Mouse (Mus musculus) induced T-regulatory cell, adult 2 months (primary cell): ENCODE measurements around the gene Resp18.

ENCODE experiments used
- DNase-seq: peaks from one replicate; pipeline ENCODE4 v3.0.0-alpha.2; 2012; ENCODE audit warnings: low read depth

The Resp18 gene

GRCm38 (mm10) chr1:75277195-75278188, 723 bp downstream of the Resp18 start:
- peak; percentile 42 for DNase-seq

- DNase-seq: no peak
Measured at GRCm38 (mm10) chr1:75264091-75264880, 13.9 kb downstream of the Resp18 start, which contains the start of gene Ptprn. Ptprn (minus strand) TSS chr1:75264502.

GRCm38 (mm10) chr1:75262969-75263951, 15.0 kb downstream of the Resp18 start:
- DNase-seq: peak; percentile 72

- DNase-seq: no peak
Measured at GRCm38 (mm10) chr1:75261278-75261677, 16.9 kb downstream of the Resp18 start.

GRCm38 (mm10) chr1:75255516-75256046, 22.6 kb downstream of the Resp18 start:
- DNase-seq: no peak

- DNase-seq: no peak
Measured at GRCm38 (mm10) chr1:75254625-75255013, 23.6 kb downstream of the Resp18 start.

GRCm38 (mm10) chr1:75253849-75254624, 24.2 kb downstream of the Resp18 start:
- DNase-seq: peak; percentile 91

- DNase-seq: no peak
Measured at GRCm38 (mm10) chr1:75253029-75253428, 25.2 kb downstream of the Resp18 start.

- no peak for DNase-seq
Measured at GRCm38 (mm10) chr1:75252308-75252707, 25.9 kb downstream of the Resp18 start.

- DNase-seq: peak; percentile 89
Measured at GRCm38 (mm10) chr1:75251112-75251970, 26.9 kb downstream of the Resp18 start.

GRCm38 (mm10) chr1:75250498-75250897, 27.7 kb downstream of the Resp18 start:
- no peak for DNase-seq

- DNase-seq: peak; percentile 50
Measured at GRCm38 (mm10) chr1:75248041-75248772, 30.0 kb downstream of the Resp18 start.

GRCm38 (mm10) chr1:75247071-75247930, 30.9 kb downstream of the Resp18 start:
- DNase-seq: no peak

GRCm38 (mm10) chr1:75244836-75245235, 33.4 kb downstream of the Resp18 start:
- DNase-seq: peak; percentile 57

GRCm38 (mm10) chr1:75244175-75244826, 33.9 kb downstream of the Resp18 start:
- no peak for DNase-seq

- no peak for DNase-seq
Measured at GRCm38 (mm10) chr1:75243411-75243810, 34.8 kb downstream of the Resp18 start.

- peak; percentile 21 for DNase-seq
Measured at GRCm38 (mm10) chr1:75239591-75239990, 38.6 kb downstream of the Resp18 start.
